Mouse (Mus musculus): ENCODE data around the gene Eif2ak2. TPM values are rescaled to one million over a fixed set of nuclear protein-coding genes. Genes with fewer than 3 reads are reported as not detected.

The Eif2ak2 gene
- polyA plus RNA-seq, 1 experiment from 2014 or later: 13.1 TPM

Other genes starting within 250 kb of the Eif2ak2 start
- gene Strn, start 145.4 kb downstream of the Eif2ak2 start, polyA plus RNA-seq (2015; fragmentation: Nextera tagmentation; extraction: Ambion mirVana): 6.2 and 6.6 TPM in 2 replicates
- gene Heatr5b, start 47.2 kb downstream of the Eif2ak2 start, polyA plus RNA-seq (2015; fragmentation: Nextera tagmentation; extraction: Ambion mirVana): 12.0 and 14.0 TPM in 2 replicates
- 38.3 and 43.6 TPM in 2 replicates for gene Gpatch11, start 47.0 kb downstream of the Eif2ak2 start, polyA plus RNA-seq (2015; fragmentation: Nextera tagmentation; extraction: Ambion mirVana)
- 0.21 TPM in 2 replicates for gene Sult6b1, start 24.4 kb upstream of the Eif2ak2 start, polyA plus RNA-seq (2015; fragmentation: Nextera tagmentation; extraction: Ambion mirVana)
- 99.8 and 113 TPM in 2 replicates for gene Cebpzos, start 33.9 kb upstream of the Eif2ak2 start, polyA plus RNA-seq (2015; fragmentation: Nextera tagmentation; extraction: Ambion mirVana)
- gene Cebpz, start 54.5 kb upstream of the Eif2ak2 start, polyA plus RNA-seq (2015; fragmentation: Nextera tagmentation; extraction: Ambion mirVana): 47.3 and 48.2 TPM in 2 replicates
- gene Ndufaf7, start 54.6 kb upstream of the Eif2ak2 start, polyA plus RNA-seq (2015; fragmentation: Nextera tagmentation; extraction: Ambion mirVana): 42.4 and 51.1 TPM in 2 replicates
- gene Prkd3, start 138.2 kb upstream of the Eif2ak2 start, polyA plus RNA-seq (2015; fragmentation: Nextera tagmentation; extraction: Ambion mirVana): 32.9 and 35.7 TPM in 2 replicates
- gene Qpct, start 169.3 kb upstream of the Eif2ak2 start, polyA plus RNA-seq (2015; fragmentation: Nextera tagmentation; extraction: Ambion mirVana): 16.3 and 18.4 TPM in 2 replicates

Measured in stomach, embryonic 16.5 days (tissue).